Mouse (Mus musculus): ENCODE measurements around the gene Cltc. TPM values are rescaled to one million over a fixed set of nuclear protein-coding genes. Genes with fewer than 3 reads are reported as not detected.

The Cltc gene
- total RNA-seq, 4 experiments from 2014 or later: 469 to 494 (median 482) TPM

GRCm38 (mm10) chr11:86683395-86684125 lies 73.8 kb downstream of the Cltc start, which contains the start of the genes Vmp1 and Ptrh2:
TSS of gene Vmp1 (minus strand) at chr11:86683836.
TSS of gene Ptrh2 (plus strand) at chr11:86683985.
- DNase-seq (ENCODE audit: low spot score in 2 of 2): peak; percentile 88 to 91

GRCm38 (mm10) chr11:86682861-86683260 lies 74.5 kb downstream of the Cltc start:
- DNase-seq (ENCODE audit: low spot score in 2 of 2): no peak

GRCm38 (mm10) chr11:86681423-86681822 lies 75.9 kb downstream of the Cltc start:
- no peak for DNase-seq (ENCODE audit: low spot score in 2 of 2)

- DNase-seq (ENCODE audit: low spot score in 2 of 2): no peak
Observed at GRCm38 (mm10) chr11:86680729-86681128, 76.6 kb downstream of the Cltc start.

- no peak for DNase-seq (ENCODE audit: low spot score in 2 of 2)
Observed at GRCm38 (mm10) chr11:86678957-86679356, 78.4 kb downstream of the Cltc start.

GRCm38 (mm10) chr11:86675520-86675919 lies 81.8 kb downstream of the Cltc start:
- no peak for DNase-seq (ENCODE audit: low spot score in 2 of 2)

- no peak for DNase-seq (ENCODE audit: low spot score in 2 of 2)
Observed at GRCm38 (mm10) chr11:86672772-86673171, 84.6 kb downstream of the Cltc start.

GRCm38 (mm10) chr11:86671041-86671675 lies 86.2 kb downstream of the Cltc start:
- no peak for DNase-seq (ENCODE audit: low spot score in 2 of 2)

GRCm38 (mm10) chr11:86668169-86668568 lies 89.2 kb downstream of the Cltc start:
- DNase-seq (ENCODE audit: low spot score in 2 of 2): no peak

GRCm38 (mm10) chr11:86667553-86667952 lies 89.8 kb downstream of the Cltc start:
- DNase-seq (ENCODE audit: low spot score in 2 of 2): no peak

- DNase-seq (ENCODE audit: low spot score in 2 of 2): no peak
Observed at GRCm38 (mm10) chr11:86664406-86664805, 93.0 kb downstream of the Cltc start.

GRCm38 (mm10) chr11:86663977-86664376 lies 93.4 kb downstream of the Cltc start:
- DNase-seq (ENCODE audit: low spot score in 2 of 2): no peak

GRCm38 (mm10) chr11:86662986-86663895 lies 94.1 kb downstream of the Cltc start:
- DNase-seq (ENCODE audit: low spot score in 2 of 2): no peak

GRCm38 (mm10) chr11:86657863-86658262 lies 99.5 kb downstream of the Cltc start:
- DNase-seq (ENCODE audit: low spot score in 2 of 2): no peak

- DNase-seq (ENCODE audit: low spot score in 2 of 2): no peak
Observed at GRCm38 (mm10) chr11:86656849-86657567, 100.4 kb downstream of the Cltc start.

GRCm38 (mm10) chr11:86655671-86656070 lies 101.7 kb downstream of the Cltc start:
- DNase-seq (ENCODE audit: low spot score in 2 of 2): no peak

- DNase-seq (ENCODE audit: low spot score in 2 of 2): no peak
Observed at GRCm38 (mm10) chr11:86654096-86654495, 103.3 kb downstream of the Cltc start.

- DNase-seq (ENCODE audit: low spot score in 2 of 2): peak in 1 of 2 experiments; percentile 46
Observed at GRCm38 (mm10) chr11:86653446-86653845, 103.9 kb downstream of the Cltc start.

- no peak for DNase-seq (ENCODE audit: low spot score in 2 of 2)
Observed at GRCm38 (mm10) chr11:86652578-86652979, 104.8 kb downstream of the Cltc start.

GRCm38 (mm10) chr11:86650676-86651075 lies 106.7 kb downstream of the Cltc start:
- DNase-seq (ENCODE audit: low spot score in 2 of 2): no peak

GRCm38 (mm10) chr11:86649542-86649941 lies 107.8 kb downstream of the Cltc start:
- no peak for DNase-seq (ENCODE audit: low spot score in 2 of 2)

Data from layer of hippocampus, adult 8-10 months (tissue).